Mouse (Mus musculus) testis, adult 2 months (tissue): ENCODE measurements around the gene Ccdc92b.

Source experiments
- CTCF ChIP-seq: fragments of 200-500 bp; IDR thresholded peaks from 2 replicates; pipeline ENCODE4 v1.5.1; 2012; ENCODE audit warnings: low read depth, mild to moderate bottlenecking, inconsistent platforms, low read length, moderate library complexity; ENCODE audit not compliant: control insufficient read depth, insufficient read depth, insufficient replicate concordance
- POLR2A ChIP-seq: fragments of 200-500 bp; IDR thresholded peaks from 2 replicates; pipeline ENCODE4 v1.6.1; 2012; ENCODE audit warnings: low read depth, mild to moderate bottlenecking, inconsistent platforms, low read length, moderate library complexity; ENCODE audit not compliant: control insufficient read depth

- TF ChIP-seq CTCF (no peak), POLR2A (no peak)
Observed at GRCm38 (mm10) chr11:74655941-74656340, 36.5 kb downstream of the Ccdc92b start.
